Mouse (Mus musculus) testis, adult 2 months (tissue): ENCODE measurements around the gene Aebp2. TPM values are rescaled to one million over a fixed set of nuclear protein-coding genes. Genes with fewer than 3 reads are reported as not detected.

Experiments
- H3K27ac ChIP-seq: fragments of 200-500 bp; 2 replicates; pipeline ENCODE4 v1.5.1; 2012; ENCODE audit warnings: low read depth, low read length; ENCODE audit not compliant: control insufficient read depth, insufficient read depth
- H3K27me3 ChIP-seq: fragments of 200-500 bp; 2 replicates; pipeline ENCODE4 v1.6.1; 2012; ENCODE audit warnings: mild to moderate bottlenecking, low read length, moderate library complexity; ENCODE audit not compliant: control insufficient read depth, insufficient read depth
- H3K36me3 ChIP-seq: fragments of 200-500 bp; 2 replicates; pipeline ENCODE4 v1.6.1; 2012; ENCODE audit warnings: mild to moderate bottlenecking, low read length; ENCODE audit not compliant: control insufficient read depth, insufficient read depth
- H3K4me1 ChIP-seq: fragments of 200-500 bp; 2 replicates; pipeline ENCODE4 v1.6.1; 2012; ENCODE audit warnings: low read length; ENCODE audit not compliant: control insufficient read depth, insufficient read depth
- H3K4me3 ChIP-seq: fragments of 200-500 bp; 2 replicates; pipeline ENCODE4 v1.5.1; 2012; ENCODE audit warnings: low read depth, mild to moderate bottlenecking, low read length, moderate library complexity, mixed read lengths; ENCODE audit not compliant: control insufficient read depth
- CTCF ChIP-seq: fragments of 200-500 bp; IDR thresholded peaks from 2 replicates; pipeline ENCODE4 v1.5.1; 2012; ENCODE audit warnings: low read depth, mild to moderate bottlenecking, inconsistent platforms, low read length, moderate library complexity; ENCODE audit not compliant: control insufficient read depth, insufficient read depth, insufficient replicate concordance
- POLR2A ChIP-seq: fragments of 200-500 bp; IDR thresholded peaks from 2 replicates; pipeline ENCODE4 v1.6.1; 2012; ENCODE audit warnings: low read depth, mild to moderate bottlenecking, inconsistent platforms, low read length, moderate library complexity; ENCODE audit not compliant: control insufficient read depth
- polyA plus RNA-seq: library from polyadenylated mRNA; depleted of rRNA; stranded (reverse); fragments of >200 nt; gene quantifications from 2 replicates; pipeline ENCODE4 v1.2.3, GENCODE M21; 2012

Gene Aebp2
- polyA plus RNA-seq, 1 experiment: 18.4 TPM

DNA sequence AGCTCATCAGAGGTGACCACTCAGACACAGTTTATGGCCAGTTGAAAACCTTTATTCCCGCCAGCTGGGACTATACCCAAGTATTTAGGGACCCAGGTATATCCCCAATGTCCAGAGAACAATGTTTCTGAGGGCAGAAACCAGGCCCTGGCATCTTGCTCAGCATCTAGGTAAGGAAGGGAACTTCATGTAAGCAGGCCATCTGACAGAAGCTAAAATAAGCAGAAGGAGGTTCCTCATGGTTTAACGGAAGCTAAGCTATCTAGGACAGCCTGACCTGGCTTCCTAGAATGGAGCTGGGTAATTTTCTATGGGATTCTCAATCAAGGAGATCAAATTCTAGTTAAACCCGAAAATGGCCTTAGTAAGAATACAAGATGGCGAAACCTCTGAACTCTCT, 12.9 kb upstream of the Aebp2 start:
- no peaks in the 10 kb centered on the region for H3K4me1 ChIP-seq
- TF ChIP-seq POLR2A (no peak), CTCF (no peak)
- no peaks in the 10 kb centered on the region for H3K36me3 ChIP-seq
- H3K4me3 ChIP-seq: no peak overlapping the region
- H3K27ac ChIP-seq: no peak overlapping the region
- no peaks in the 10 kb centered on the region for H3K27me3 ChIP-seq

DNA sequence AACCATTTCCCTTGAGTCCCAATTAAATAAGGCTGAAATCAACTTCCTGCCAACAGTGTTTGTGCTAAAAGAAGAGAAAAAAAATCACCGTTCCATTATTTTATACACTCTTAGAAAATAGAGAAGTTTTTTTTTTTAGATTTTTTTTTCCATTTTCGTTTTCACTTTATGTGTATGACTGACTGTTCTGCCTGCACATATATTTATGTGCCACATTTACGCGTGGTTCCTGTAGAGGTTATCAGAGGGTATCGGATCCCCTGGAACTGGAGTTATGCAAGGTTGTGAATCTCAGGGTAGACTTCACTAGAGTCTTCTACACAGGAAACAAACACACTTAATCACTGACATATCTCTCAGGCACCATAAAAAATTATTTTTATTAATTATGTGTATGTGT, 12.3 kb upstream of the Aebp2 start:
- Histone ChIP-seq H3K27ac (no peak overlapping the region), H3K4me3 (no peak overlapping the region), H3K27me3 (no peaks in the 10 kb centered on the region), H3K4me1 (no peaks in the 10 kb centered on the region), H3K36me3 (no peaks in the 10 kb centered on the region)
- TF ChIP-seq CTCF (no peak), POLR2A (no peak)

DNA sequence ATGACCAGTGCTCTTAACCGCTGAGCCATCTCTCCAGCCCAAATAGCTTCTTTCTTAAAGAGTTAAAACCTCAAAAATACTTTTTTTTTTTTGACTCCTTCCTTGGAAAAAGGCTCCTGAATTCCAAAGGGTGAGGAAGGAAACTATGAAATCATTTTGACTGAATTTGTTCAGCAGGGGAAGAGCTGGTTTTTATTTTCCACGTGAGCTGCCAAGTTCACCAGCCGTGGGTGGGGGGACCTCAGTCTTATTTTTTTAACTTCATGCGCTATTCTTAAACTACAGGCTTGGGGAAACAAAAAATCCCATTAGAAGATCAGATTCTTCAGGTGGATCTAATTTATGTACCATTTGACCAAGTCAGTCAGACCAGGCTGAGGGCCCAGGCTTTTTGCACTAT, 11.2 kb upstream of the Aebp2 start:
- H3K4me1 ChIP-seq: no peaks in the 10 kb centered on the region
- TF ChIP-seq POLR2A (no peak), CTCF (no peak)
- H3K4me3 ChIP-seq: no peak overlapping the region
- no peak overlapping the region for H3K27ac ChIP-seq
- no peaks in the 10 kb centered on the region for H3K27me3 ChIP-seq
- H3K36me3 ChIP-seq: no peaks in the 10 kb centered on the region

DNA sequence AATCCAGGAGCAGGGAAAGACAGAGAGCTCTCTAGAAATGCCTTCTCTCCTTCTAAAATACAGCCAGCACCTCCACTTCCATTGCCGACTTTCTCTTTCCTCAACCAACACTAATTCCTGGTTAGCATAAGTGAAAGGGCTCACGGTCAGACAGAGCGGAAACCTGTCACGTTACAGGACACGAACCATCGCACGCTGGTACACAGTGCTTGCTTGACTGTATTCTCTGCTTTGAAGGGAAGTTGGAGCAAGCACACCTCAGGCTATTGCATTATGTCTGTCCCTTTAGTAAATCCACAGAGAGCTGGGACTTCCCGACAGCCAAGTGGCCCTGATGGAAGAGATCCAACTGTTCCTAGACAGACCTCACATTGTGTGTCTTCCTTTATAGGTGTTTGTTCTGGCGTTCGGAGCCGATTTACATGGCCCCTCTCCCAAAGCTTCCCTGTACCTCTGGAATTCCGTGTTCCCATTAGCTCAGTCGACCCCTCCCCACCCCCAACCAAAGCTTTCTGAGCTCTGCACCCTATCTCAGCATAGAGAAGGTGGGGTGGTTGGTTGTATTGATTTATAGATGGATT, 10.5 kb upstream of the Aebp2 start:
- H3K27me3 ChIP-seq: no peaks in the 10 kb centered on the region
- no peaks in the 10 kb centered on the region for H3K4me1 ChIP-seq
- H3K4me3 ChIP-seq: no peak overlapping the region
- no peaks in the 10 kb centered on the region for H3K36me3 ChIP-seq
- no peak overlapping the region for H3K27ac ChIP-seq
- TF ChIP-seq POLR2A: no peak
- no peak for TF ChIP-seq CTCF

DNA sequence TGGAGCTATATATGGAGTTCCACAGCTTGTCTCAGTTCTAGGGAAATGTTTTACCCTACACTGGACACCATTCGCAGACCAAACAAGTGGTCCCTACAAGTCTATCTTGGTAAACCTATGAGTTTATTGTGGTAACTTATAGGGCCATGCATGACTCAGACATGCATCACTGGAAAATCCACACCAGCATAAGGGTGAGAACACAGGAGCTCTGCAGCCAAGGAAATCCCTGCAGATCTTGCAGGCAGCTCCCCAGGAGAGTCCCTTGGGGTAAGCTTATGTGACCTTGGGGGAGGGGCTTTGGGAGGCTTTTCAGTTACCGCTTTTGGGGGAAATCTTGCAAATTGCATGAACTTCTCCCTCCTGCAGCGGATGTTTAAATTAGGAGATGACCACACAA, 8.6 kb upstream of the Aebp2 start:
- no peak overlapping the region for H3K4me3 ChIP-seq
- TF ChIP-seq CTCF (no peak), POLR2A (no peak)
- no peaks in the 10 kb centered on the region for H3K4me1 ChIP-seq

DNA sequence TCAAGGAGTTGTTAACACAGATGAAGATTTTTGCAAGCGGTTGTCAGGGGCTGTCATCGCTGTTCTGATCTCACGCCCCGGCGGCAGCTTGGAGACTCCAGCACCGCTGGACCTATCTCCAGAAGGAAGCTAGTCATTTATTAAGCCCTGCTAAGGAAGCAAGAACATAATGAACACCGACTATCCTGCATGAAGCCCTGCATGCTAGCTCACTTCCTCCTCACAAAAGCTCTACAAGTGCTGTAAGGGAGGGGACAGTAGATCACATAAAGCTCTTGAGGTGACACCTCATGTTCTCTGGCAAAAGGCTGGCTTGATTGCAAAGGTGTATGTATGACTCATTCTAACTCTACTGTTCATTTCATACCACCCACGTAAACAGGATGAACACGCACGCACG, 7.8 kb upstream of the Aebp2 start:
- H3K36me3 ChIP-seq: no peaks in the 10 kb centered on the region
- H3K27ac ChIP-seq: no peak overlapping the region
- H3K27me3 ChIP-seq: no peaks in the 10 kb centered on the region
- no peak overlapping the region for H3K4me3 ChIP-seq
- no peaks in the 10 kb centered on the region for H3K4me1 ChIP-seq
- TF ChIP-seq CTCF: no peak
- TF ChIP-seq POLR2A: no peak

More for the DNA sequence above, 8.6 kb upstream of the Aebp2 start:
- no peak overlapping the region for H3K27ac ChIP-seq
- H3K27me3 ChIP-seq: no peaks in the 10 kb centered on the region
- no peaks in the 10 kb centered on the region for H3K36me3 ChIP-seq

DNA sequence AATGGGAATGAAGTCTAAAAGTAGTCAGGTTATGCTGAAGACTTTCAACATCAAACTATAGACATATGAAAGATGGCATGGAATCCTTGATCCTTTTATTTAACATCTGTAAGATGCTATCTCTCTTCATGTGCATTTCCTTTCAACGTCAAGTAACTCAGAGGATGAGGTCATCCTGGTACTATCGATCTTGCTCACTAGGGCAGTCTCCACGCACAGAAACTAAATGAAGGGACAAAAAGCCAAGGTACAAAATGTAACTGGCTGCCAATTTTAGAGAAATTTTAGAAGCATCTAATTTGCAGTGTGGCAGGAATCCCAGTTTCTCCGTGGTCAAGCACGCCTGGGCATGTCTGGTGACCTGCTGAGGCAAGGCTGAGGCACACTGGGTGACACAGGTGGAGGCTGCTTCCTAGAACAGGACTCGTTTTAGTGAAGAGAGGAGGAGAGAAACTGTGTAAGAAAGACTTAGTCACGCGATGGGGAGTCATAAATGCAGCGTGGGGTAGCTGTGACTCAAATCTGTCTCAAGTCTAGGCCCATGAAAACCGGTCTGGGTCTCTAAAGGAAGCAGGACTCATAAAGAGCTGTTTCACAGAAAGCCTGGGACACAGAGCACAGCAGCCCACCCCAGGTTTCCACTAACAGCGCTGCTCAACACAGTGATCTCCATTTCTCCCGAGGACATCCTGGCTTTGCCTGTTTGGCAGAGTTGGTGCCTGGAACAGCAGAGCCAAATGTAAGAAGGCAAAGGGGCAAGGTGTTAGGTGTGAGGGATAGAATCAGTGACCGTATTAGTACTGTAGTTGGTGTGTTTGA, 1.7 kb upstream of the Aebp2 start:
- no peak overlapping the region for H3K4me3 ChIP-seq
- no peaks in the 10 kb centered on the region for H3K27me3 ChIP-seq
- peaks cover 10% of the 10 kb centered on the region for H3K4me1 ChIP-seq
- no peak for TF ChIP-seq POLR2A
- H3K27ac ChIP-seq: no peak overlapping the region
- H3K36me3 ChIP-seq: no peaks in the 10 kb centered on the region
